Mouse (Mus musculus) liver, embryonic 13.5 days (tissue): ENCODE measurements around the gene Bglap2. TPM values are rescaled to one million over a fixed set of nuclear protein-coding genes. Genes with fewer than 3 reads are reported as not detected.
"Not testable (repeated sequence)": the region's sequence is repeated elsewhere in the genome, so short reads cannot be mapped to it uniquely, and the experiment has no call there.

Experiments used
- ATAC-seq: fragments of 200-750 bp; cut with Nextera tagmentation; 2 replicates; pipeline ENCODE4 v1.8.0; 2017; ENCODE audit warnings: low read depth, mild to moderate bottlenecking, moderate number of reproducible peaks, moderate library complexity
- DNase-seq: peaks from one replicate; pipeline ENCODE4 v3.0.0; 2022
- H3K27ac ChIP-seq: fragments of 300-500 bp; sonication (generic); 2 replicates; pipeline ENCODE4 v1.5.1; 2015; ENCODE audit warnings: moderate library complexity, mild to moderate bottlenecking, inconsistent platforms
- H3K27me3 ChIP-seq: fragments of 300-500 bp; sonication (generic); 2 replicates; pipeline ENCODE4 v1.6.1; 2015; ENCODE audit warnings: mild to moderate bottlenecking, inconsistent platforms
- H3K36me3 ChIP-seq: fragments of 300-500 bp; sonication (generic); 2 replicates; pipeline ENCODE4 v1.6.1; 2015; ENCODE audit warnings: mild to moderate bottlenecking, inconsistent platforms
- H3K4me1 ChIP-seq: fragments of 300-500 bp; sonication (generic); replicated peaks from 2 replicates; pipeline ENCODE4 v1.6.1; 2015; ENCODE audit warnings: inconsistent platforms
- H3K4me2 ChIP-seq: fragments of 300-500 bp; sonication (generic); 2 replicates; pipeline ENCODE4 v1.6.1; 2015; ENCODE audit warnings: inconsistent platforms, mild to moderate bottlenecking, moderate library complexity
- H3K4me3 ChIP-seq: fragments of 300-500 bp; sonication (generic); replicated peaks from 2 replicates; pipeline ENCODE4 v1.5.1; 2015; ENCODE audit warnings: mild to moderate bottlenecking, inconsistent platforms
- H3K9ac ChIP-seq: fragments of 300-500 bp; sonication (generic); 2 replicates; pipeline ENCODE4 v1.6.1; 2015; ENCODE audit warnings: mild to moderate bottlenecking, inconsistent platforms
- H3K9me3 ChIP-seq: fragments of 300-500 bp; sonication (generic); replicated peaks from 2 replicates; pipeline ENCODE4 v1.6.1; 2016; ENCODE audit warnings: inconsistent platforms
- WGBS: fragments of 180-500 bp; shearing (Covaris S2); methylation state at CpG from one replicate; pipeline ENCODE4 v1.1.7; 2015; ENCODE audit not compliant: insufficient replicate concordance; 5-methylcytosine and 5-hydroxymethylcytosine counted together
- polyA plus RNA-seq: library from polyadenylated mRNA; unstranded; fragments of >200 nt; fragmentation: Nextera tagmentation; extraction: Ambion mirVana; gene quantifications from 2 replicates; pipeline ENCODE4 v1.2.1, GENCODE M21; 2015

Bglap2 gene
- not detected in 2 replicates for polyA plus RNA-seq

- H3K27ac ChIP-seq, H3K9ac ChIP-seq, H3K4me2 ChIP-seq, H3K27me3 ChIP-seq, ATAC-seq, H3K36me3 ChIP-seq, DNase-seq, H3K4me3 ChIP-seq, H3K9me3 ChIP-seq: not testable (repeated sequence)
- H3K4me1 ChIP-seq, result peaks cover 19% of the 10 kb centered on the region
- 53% methylated on average over 5 of the region's 5 CpGs for WGBS
Measured at GRCm38 (mm10) chr3:88378599-88378998, at the start of gene Bglap2. Bglap2 (minus strand) TSS chr3:88378699.

DNA sequence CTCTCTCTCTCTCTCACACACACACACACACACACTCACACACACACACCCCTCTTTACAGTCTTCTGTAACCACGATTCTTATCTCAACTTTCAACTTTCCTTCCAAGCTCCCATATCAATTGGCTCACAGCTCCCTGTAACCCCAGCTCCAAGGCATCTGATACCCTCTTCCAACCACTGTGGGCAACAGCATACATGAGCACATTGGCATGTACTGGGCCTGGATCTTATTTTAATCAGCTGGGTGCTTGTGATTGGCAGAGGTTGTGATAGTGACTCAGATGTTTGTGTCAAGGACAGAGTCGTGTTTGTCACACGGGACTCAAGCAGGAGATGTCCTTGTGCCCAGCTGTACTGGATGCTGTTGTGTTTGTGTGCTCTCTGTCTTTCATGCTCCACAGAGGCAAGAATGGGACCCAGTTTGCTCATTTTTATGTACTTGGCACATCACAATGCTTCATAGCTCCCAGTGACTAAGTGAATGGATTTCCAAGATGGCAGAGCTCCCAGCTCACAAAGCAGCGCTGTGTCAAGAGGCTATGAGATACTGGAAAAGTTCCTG is 48.9 kb upstream of the Bglap2 start:
- H3K36me3 ChIP-seq, result no peaks in the 10 kb centered on the region
- H3K4me3 ChIP-seq, result no peak overlapping the region
- WGBS, result 50% methylated on average over 4 of the region's 4 CpGs
- H3K9ac ChIP-seq, result no peak overlapping the region
- H3K4me1 ChIP-seq, result peaks cover 39% of the 10 kb centered on the region
- ATAC-seq (no peak), DNase-seq (no peak)
- H3K9me3 ChIP-seq, result no peaks in the 10 kb centered on the region
- no peak overlapping the region for H3K4me2 ChIP-seq
- no peaks in the 10 kb centered on the region; the same call in 1 of the 2 replicates for H3K27me3 ChIP-seq
- no peak overlapping the region; the same call in 1 of the 2 replicates for H3K27ac ChIP-seq

DNA sequence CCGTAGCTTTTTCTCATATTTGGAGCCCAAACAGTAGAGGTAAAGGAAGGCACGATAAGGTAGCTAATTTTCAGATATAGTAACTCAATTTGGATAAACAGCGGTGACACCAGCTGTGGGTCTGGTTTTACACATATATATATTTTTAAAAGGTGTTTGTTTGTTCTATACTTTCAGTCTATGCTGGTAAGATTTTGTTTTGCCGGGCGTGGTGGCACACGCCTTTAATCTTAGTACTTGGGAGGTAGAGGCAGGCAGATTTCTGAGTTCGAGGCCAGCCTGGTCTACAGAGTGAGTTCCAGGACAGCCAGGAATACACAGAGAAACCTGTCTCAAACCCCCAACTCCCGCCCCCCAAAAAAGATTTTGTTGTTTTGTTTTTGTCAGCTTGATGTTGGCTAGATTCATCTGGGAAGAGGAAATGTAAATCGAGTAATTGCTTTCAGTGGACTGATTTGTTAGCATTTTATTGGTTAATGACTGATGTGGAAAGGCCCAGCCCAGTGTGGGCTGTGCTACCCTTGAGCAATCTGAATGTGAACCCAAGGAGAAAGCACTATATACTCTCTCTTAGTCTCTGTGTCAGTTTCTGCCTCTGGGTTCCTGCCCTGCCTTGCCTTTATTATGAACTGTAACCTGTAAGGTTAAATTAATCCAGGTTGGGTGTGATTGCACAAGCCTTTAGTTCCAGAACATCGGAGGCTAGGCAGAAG is 47.4 kb upstream of the Bglap2 start:
- peak overlapping the region; percentile 42; the same call in 1 of the 2 replicates for H3K4me3 ChIP-seq
- H3K9ac ChIP-seq, result peak overlapping the region; percentile 47; the same call in 1 of the 2 replicates
- peak overlapping the region; percentile 56 for H3K4me2 ChIP-seq
- WGBS, result 72% methylated on average over 10 of the region's 10 CpGs
- peaks cover 54% of the 10 kb centered on the region for H3K4me1 ChIP-seq
- H3K27me3 ChIP-seq, result no peaks in the 10 kb centered on the region; the same call in 1 of the 2 replicates
- H3K9me3 ChIP-seq, result no peaks in the 10 kb centered on the region
- ATAC-seq, result no peak
- H3K27ac ChIP-seq, result no peak overlapping the region
- no peak for DNase-seq
- H3K36me3 ChIP-seq, result peaks cover 7% of the 10 kb centered on the region

DNA sequence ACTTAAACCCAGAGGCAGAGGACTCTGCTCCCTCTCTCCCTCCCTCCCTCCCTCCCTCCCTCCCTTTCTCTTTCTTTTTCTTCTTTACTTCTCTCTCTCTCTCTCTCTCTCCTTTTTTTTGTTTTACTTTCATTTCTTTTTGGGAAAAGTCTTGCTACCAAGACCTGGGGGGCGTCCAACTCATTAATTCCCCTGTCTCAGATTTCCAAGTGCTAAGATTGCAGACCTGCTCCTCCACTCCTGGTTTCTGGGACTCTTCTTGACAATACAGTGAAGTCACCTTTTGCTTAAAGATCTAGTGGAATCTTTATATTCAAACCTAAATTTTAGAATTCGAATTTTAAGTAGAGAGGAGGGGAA is 46.8 kb upstream of the Bglap2 start:
- Histone ChIP-seq H3K27ac (no peak overlapping the region; the same call in 1 of the 2 replicates), H3K4me3 (peak overlapping the region; percentile 42), H3K4me1 (peaks cover 54% of the 10 kb centered on the region), H3K9ac (peak overlapping the region; percentile 47; the same call in 1 of the 2 replicates), H3K36me3 (peaks cover 12% of the 10 kb centered on the region), H3K4me2 (peak overlapping the region; percentile 56), H3K27me3 (no peaks in the 10 kb centered on the region; the same call in 1 of the 2 replicates), H3K9me3 (no peaks in the 10 kb centered on the region)
- DNase-seq (no peak), ATAC-seq (no peak)
- 9% methylated on average over 2 of the region's 2 CpGs for WGBS

DNA sequence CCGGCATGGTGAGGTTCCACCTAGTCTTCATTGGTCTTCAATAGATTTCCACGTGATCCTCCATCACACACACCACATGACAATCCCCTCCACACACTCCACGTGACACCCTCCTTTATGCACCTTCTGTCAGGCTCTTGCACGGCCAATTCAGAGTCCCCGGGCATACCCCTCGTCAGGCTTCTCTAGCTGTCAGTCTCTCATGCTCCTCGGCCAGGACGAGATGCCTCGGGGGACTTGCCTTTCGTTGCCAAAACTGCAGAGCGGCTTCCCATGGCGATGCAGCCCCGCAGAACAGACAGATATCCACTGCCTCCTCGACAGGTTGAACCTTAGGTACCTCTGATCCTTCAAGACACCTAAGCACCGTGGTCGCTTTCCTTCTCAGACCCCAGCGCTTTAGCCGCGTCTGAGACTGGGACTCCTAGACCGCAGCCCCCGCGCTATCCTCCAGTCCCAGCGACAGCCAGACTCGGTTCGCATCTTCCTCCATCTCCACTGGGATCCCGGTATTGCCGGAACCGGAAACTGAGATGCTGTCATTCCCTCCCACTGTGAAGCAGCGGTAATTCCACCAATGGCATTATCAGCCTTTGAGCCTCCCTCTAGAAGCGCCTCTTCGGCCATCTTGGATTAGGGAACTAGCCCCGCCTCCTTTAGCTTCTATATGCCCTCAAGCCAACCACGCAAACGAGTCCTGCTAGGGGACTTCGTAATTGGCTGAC is 46.3 kb upstream of the Bglap2 start, which contains the start of gene Slc25a44:
Gene Slc25a44, minus strand, starts transcription at position 535 of the 725 bp plus-strand sequence.
- DNase-seq (peak; percentile 96), ATAC-seq (peak; percentile 96)
- Histone ChIP-seq H3K36me3 (peaks cover 18% of the 10 kb centered on the region), H3K9me3 (no peaks in the 10 kb centered on the region), H3K4me1 (peaks cover 55% of the 10 kb centered on the region), H3K4me3 (peak within 1 kb of the TSS; percentile 81), H3K9ac (peak within 1 kb of the TSS; percentile 79), H3K27ac (peak within 1 kb of the TSS; percentile 77), H3K27me3 (no peaks in the 10 kb centered on the region), H3K4me2 (peak within 1 kb of the TSS; percentile 88)
- WGBS, result under 1% methylated on average over 35 of the region's 35 CpGs

DNA sequence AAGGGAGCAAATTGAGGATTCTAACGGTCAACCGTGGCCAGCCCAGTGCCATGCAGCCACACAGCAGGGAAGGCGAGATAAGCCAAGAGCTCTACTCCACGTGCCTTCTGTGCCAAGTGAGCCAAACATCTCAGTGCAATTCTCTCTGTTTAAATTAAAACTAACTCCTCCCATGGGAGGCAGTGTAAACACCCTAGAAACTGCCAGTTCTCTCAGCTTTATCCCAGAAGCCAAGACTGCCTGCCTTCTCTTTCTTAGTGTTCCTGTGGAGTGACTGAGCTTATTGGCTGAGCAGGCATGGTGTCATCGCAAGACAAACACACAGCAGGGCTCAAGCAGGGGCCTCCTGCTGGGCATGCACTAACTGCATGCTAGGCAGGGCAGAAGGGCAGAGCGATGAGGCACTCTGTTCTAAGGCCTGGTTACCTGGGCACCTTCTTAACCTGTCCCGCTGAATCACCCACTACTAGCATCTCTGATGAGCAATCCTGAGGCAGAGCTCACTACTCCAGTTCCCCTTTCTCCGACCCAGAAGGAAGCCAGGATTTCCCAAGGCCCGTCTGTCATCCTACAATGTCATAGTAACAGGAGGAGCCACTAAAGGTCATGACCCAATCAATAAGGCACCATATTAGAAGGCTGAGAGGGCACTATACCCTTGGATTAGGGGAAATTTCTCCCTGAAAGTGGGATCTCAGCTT is 43.7 kb upstream of the Bglap2 start:
- no peaks in the 10 kb centered on the region for H3K9me3 ChIP-seq
- 34% methylated on average over 9 of the region's 9 CpGs for WGBS
- H3K27me3 ChIP-seq, result no peaks in the 10 kb centered on the region
- H3K27ac ChIP-seq, result peak overlapping the region; percentile 65
- H3K9ac ChIP-seq, result peak overlapping the region; percentile 53; the same call in 1 of the 2 replicates
- DNase-seq (no peak), ATAC-seq (no peak)
- peak overlapping the region; percentile 88 for H3K4me2 ChIP-seq
- H3K4me3 ChIP-seq, result no peak overlapping the region; the same call in 1 of the 2 replicates
- peaks cover 72% of the 10 kb centered on the region for H3K4me1 ChIP-seq
- peaks cover 44% of the 10 kb centered on the region for H3K36me3 ChIP-seq

DNA sequence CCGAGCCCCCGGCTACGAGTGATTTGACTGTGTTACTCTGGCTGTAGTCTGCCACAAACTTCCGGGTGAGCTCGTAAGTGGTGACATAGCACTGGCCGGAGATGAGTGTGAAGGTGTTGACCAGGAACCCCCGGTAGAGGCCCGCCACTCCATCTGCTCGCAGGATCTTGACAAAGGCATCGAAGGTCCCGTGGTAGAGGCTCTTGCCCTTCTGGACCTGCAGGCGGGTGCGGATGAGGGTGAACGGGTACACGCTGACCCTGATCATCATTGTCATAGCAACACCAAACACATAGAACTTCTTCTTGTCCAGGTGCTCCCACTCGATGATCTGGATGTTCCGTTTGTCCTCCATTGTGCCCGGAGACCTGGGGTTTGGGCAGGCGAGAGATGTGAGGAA is 42.3 kb upstream of the Bglap2 start:
- H3K4me1 ChIP-seq, result peaks cover 79% of the 10 kb centered on the region
- no peak overlapping the region for H3K4me3 ChIP-seq
- 90% methylated on average over 19 of the region's 19 CpGs for WGBS
- H3K9me3 ChIP-seq, result no peaks in the 10 kb centered on the region
- DNase-seq (no peak), ATAC-seq (no peak)
- H3K9ac ChIP-seq, result no peak overlapping the region
- peaks cover 58% of the 10 kb centered on the region for H3K36me3 ChIP-seq
- no peaks in the 10 kb centered on the region for H3K27me3 ChIP-seq
- no peak overlapping the region for H3K4me2 ChIP-seq
- no peak overlapping the region for H3K27ac ChIP-seq

- H3K36me3 ChIP-seq, result peaks cover 84% of the 10 kb centered on the region
- no peaks in the 10 kb centered on the region for H3K27me3 ChIP-seq
- H3K4me3 ChIP-seq, result no peak overlapping the region
- peak overlapping the region; percentile 18; the same call in 1 of the 2 replicates for H3K9ac ChIP-seq
- DNase-seq (no peak), ATAC-seq (no peak)
- H3K27ac ChIP-seq, result 0 out of 2 replicates have a peak overlapping the region, but pooled peaks have one; percentile 40
- WGBS, result 76% methylated on average over 6 of the region's 6 CpGs
- H3K4me1 ChIP-seq, result peaks cover 78% of the 10 kb centered on the region
- no peak overlapping the region for H3K4me2 ChIP-seq
- no peaks in the 10 kb centered on the region for H3K9me3 ChIP-seq
Measured at GRCm38 (mm10) chr3:88418016-88418415, 39.5 kb upstream of the Bglap2 start.

DNA sequence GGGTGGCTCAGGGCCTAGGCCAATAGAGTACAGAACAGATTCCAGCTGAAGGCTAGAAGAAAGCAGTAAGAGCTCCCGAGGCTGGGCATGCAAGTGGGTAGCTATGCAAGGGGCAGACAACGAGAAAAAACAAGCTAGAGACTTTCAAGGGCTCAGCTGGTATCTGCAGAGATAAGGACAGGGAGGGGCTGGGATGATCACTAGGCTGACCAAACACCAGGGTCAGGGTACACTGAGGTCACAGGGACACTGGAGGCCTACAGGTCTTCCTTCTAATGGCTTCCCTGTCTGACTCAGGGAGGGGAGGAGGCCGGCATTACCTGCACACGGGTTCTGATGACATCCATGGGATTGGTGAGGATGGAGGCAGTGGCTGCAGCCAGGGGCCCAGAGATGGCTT is 37.2 kb upstream of the Bglap2 start:
- 0 out of 2 replicates have a peak overlapping the region, but pooled peaks have one; percentile 1 for H3K4me2 ChIP-seq
- DNase-seq, result no peak
- WGBS, result 62% methylated on average over 4 of the region's 4 CpGs
- H3K9me3 ChIP-seq, result no peaks in the 10 kb centered on the region
- peaks cover 80% of the 10 kb centered on the region for H3K4me1 ChIP-seq
- 0 out of 2 replicates have a peak, but pooled peaks have one; percentile 16 for ATAC-seq
- peak overlapping the region; percentile 44 for H3K9ac ChIP-seq
- H3K27me3 ChIP-seq, result no peaks in the 10 kb centered on the region
- no peak overlapping the region for H3K4me3 ChIP-seq
- H3K36me3 ChIP-seq, result peaks cover 96% of the 10 kb centered on the region
- peak overlapping the region; percentile 43 for H3K27ac ChIP-seq

- H3K4me2 ChIP-seq, result no peak overlapping the region
- no peaks in the 10 kb centered on the region for H3K9me3 ChIP-seq
- H3K36me3 ChIP-seq, result peaks cover 66% of the 10 kb centered on the region
- ATAC-seq, result no peak
- DNase-seq, result no peak
- H3K27ac ChIP-seq, result peak overlapping the region; percentile 91
- WGBS, result 76% methylated on average over 11 of the region's 11 CpGs
- H3K4me3 ChIP-seq, result no peak overlapping the region
- peak overlapping the region; percentile 86; the same call in 1 of the 2 replicates for H3K9ac ChIP-seq
- no peaks in the 10 kb centered on the region for H3K27me3 ChIP-seq
- H3K4me1 ChIP-seq, result peaks cover 82% of the 10 kb centered on the region
Measured at GRCm38 (mm10) chr3:88412636-88413035, 34.1 kb upstream of the Bglap2 start.
